Mouse (Mus musculus): ENCODE data around the gene Ap1ar. TPM values are rescaled to one million over a fixed set of nuclear protein-coding genes. Genes with fewer than 3 reads are reported as not detected.
"Not testable (repeated sequence)": the region's sequence is repeated elsewhere in the genome, so short reads cannot be mapped to it uniquely, and the experiment has no call there.

Gene Ap1ar
- total RNA-seq, 2 experiments from 2014 or later = 77.7 to 81.5 TPM

DNA sequence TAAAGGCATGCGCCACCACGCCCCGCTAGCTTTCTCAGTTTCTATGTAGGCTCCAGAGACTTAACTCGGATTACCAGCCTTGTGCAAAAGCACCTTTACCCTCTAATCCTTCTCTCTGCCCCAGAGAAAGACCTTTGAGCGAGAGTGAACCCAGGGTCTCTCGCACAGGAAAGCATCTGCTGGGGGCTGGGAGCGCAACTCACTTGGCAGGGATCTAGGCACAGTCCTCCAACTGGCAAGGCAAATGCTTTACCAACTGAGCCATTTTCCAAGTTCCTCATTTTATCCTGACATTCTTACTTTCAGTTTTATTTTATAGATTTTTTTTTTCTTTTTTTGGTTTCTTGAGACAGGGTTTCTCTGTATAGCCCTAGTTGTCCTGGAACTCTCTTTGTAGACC is 44.3 kb downstream of the Ap1ar start:
- DNase-seq = no peak

DNA sequence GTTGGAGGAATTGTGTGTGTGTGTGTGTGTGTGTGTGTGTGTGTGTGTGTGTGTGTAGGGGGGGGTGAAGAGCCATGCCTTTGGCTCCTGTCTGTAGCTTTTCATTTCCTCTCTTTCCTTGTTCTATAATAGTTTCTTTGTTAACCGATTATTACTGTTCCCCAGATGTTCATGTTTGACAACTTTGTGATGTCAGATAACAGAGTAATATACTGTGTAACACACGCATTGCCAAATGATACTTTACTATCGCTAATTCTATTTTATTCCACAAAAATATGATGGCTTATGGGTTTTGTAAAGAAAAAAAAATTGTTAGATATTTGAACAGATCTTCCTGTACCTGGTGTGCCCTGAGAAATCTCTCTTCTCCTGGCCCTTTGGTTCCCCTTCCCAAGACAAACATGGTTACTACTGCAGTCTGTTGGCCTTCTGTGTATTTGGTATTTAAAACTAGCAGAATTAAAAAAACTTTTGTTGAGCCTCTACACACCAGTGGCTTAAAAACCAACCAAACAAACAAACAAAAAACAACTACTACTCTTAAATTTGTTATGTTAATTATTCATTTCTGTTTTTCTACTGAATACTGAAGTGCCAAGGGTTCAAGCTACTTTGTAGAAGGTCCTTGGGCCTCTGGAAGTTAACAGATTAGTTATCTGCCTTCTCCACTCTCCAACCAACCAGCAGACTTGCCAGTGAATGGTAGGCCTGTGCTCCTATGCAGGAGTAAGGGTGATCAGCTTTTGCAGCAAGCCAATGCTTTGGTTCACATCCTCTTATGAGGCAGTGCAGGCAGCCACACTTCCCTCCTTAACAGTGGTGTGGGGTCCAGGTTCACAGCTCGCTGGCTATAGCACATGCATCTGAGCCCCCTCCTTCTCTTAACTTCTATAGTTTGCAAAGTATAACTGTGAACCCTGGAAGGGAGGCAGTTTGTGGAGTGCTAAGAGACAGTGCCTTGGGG is 45.4 kb downstream of the Ap1ar start:
- DNase-seq = no peak

DNA sequence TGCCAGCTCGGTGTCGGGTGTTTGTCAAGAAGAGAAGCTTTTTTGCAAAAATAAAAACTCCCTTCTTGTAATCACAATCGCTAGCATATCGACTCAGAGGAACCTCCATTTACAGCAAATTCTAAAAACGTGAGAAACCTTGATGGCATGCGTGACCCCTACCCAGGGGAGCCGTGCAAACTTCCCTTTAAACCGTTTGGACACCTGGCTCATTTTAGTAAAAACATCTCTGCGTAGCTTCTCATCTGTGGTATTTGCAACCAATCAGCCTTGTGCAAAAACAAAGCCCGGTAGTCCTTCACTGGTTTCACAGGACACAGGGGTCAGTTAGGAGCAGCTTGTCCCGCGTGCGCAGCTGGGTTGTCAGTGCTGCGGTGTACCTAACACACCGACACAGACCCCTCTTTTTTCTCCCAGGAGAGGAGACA is 46.3 kb downstream of the Ap1ar start:
- DNase-seq = no peak

DNA sequence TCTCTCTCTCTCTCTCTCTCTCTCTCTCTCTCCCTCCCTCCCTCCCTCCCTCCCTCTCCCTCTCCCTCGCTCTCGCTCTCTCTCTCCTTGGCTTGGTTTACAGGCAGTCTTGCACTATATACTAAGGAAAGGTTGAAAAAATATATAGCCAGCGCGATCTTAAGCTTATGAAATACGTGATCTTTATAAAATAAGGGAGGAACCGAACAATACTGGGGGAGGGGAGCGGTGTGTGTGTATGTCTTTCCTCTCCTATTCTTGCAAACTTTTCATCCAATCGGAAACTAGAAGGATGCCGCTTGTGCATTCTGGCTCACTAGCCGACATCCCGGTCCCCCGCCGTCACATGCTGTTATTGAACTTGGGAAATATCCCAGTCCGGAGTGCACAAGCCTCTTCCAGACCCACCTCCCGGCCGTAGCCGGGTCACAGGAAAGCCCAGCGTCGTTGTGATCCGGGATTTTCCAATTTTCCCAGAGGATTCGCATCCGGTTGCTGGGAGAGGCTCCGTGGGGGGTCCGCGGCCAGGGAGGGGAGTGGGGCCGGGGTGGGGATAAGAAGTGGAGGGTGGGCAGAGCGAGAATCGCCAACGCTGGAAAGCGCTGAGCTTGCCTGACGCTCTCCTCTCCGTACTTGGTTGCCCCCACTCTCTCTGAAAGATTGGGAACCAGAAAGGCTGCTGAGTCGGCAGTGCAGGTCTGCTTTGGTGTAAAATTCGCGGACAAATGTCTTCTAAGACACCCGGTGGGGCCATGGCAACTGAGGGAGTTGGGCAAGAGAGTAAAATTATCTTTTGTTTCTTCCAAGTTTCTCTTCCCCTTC is 46.9 kb downstream of the Ap1ar start:
- DNase-seq = no peak

DNA sequence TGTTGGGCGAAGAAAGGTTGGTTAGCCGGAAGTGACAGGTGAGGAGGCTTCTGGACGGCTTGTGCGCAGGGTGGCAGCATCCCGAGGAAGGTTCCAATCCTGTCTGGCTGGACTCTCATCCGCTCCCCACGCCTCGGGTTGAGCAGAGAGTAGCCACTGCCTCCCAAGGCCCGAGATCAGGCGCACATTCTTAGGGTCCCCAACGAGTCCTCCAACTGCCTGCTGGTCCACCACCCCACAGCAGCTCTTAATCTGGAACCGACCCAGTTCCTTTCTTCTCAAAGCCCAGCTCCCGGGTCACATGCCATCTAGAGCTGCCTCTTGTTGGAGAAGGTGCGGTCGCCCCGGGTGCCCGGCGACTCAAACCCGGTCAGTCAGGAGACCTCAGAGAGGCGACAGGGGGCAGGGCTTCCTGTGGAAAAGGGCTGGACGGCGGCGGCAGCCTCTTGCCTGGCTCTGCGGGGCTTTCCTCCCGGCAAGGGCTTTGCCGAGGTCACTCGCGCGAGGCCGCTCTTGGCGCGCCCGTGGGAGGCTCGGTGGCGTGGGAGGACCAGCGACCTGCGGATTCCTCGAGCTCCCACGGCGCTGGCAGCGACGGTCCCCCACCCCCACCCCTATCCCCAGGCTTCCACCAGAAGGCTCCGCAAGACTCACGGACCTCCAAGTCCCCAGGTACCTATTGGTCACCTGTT is 47.7 kb downstream of the Ap1ar start, which contains the start of gene Tifa:
Tifa (plus strand) TSS at position 306 of the 692 bp plus-strand sequence.
- DNase-seq = peak; percentile 35 to 55

DNA sequence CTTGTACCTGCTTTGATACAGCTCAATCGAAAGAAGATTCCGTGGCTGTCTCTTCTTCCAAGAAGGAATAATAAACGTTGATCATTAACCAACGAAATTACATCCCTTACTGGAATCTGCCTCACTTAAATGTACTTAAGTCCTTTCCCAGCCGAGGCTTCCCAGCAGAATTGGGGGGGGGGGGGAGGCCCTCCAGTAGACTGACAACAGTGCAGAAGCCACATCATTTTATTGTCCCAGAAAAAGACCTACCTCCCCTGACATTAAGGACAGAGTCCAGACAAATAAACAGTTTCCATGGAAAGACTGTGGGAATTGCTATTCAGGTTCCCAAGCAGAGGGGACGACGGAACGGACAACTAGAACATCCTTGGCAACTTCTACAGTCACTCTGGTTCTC is 48.4 kb downstream of the Ap1ar start:
- no peak for DNase-seq

DNA sequence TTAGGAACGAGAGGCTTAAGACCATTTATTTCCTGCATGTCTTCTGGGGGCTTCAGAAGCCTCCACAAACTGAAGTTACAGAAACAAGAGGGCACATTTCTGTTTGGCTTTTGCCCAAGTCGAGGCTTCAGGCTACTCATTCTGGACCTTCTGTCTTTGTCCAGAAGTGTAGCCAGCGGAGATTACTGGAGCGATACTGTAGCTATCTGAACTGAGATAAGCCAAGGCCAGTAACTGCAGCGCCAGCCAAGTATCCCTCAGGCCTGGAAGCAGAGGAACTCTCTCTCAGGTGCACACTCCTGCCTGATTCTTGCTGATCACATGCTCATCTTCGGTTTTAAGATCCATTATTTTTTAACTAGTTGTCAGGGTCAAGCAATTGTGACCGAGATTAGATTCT is 49.3 kb downstream of the Ap1ar start:
- DNase-seq = no peak

DNA sequence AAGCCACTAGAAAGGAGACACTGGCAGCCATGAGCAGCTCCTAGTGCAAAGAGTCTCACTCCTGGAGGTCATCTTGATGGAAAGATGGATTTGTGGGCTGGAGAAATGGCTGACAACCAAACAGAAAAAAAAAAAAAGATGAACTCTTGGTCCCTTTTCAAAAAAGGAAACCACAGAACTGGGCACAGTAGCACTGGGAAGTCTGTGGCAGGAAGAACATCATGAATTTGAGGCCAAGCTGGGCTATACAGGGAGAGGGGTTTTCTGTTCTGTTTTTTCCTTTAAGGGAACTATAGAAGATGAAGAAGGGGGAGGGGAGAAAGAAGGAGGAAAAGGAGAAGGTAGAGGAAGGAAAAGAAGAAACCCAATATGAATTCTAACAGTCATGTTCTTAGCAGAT is 50.3 kb downstream of the Ap1ar start:
- no peak for DNase-seq

DNA sequence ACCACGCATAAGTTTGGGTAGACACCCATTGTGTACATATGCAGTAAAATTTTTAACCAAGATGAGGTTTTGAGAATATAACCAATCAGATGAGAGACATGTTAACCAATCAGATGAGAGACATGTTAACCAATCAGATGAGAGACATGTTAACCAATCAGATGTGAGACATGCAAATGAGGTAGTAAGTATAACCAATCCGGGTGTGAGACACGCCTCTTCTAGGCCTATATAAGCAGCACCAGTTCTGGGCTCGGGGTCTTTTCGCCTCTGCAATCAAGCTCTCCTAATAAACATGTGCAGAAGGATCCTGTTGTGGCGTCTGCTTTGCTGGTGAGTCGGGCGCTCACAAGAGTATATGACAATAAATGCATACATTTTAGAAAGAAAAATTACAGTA is 53.6 kb downstream of the Ap1ar start:
- DNase-seq = not testable (repeated sequence)

DNA sequence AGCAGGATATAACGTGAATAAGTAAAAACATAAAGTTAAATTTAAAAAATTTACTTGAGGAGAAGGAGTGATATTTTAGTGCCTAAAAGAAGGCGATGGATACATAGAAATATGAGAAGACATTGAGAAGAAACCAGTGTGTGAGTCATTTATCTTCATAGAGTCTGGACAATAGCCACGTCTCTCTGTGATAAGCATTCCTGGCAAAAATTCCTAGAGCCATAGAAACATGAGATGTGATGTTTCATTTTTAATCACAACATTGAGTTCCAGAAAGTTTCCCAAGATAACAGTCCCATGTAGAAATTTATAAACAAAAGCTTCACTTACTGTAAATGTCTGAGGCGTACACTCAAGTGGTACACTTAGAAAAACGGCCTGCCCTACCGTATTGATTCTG is 54.4 kb downstream of the Ap1ar start:
- no peak for DNase-seq

DNA sequence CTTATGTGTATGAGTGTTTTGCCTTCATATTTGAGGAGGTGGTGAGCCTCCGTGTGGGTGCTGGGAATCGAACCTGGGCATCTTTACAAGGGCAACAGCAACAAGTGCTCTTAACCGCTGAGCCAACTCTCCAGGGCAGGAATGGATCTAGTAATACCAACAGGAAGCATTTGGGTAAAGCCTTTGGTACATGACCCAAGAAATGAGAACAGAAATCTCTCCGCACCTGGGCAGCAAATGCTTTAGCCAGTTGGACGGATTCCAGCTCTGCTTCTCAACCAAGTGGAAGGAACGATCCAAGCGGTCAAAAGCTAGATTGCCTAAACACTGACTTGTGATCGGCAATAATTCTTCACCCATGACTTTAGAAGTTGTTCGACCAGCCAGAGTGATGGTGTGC is 56.4 kb downstream of the Ap1ar start:
- no peak for DNase-seq

DNA sequence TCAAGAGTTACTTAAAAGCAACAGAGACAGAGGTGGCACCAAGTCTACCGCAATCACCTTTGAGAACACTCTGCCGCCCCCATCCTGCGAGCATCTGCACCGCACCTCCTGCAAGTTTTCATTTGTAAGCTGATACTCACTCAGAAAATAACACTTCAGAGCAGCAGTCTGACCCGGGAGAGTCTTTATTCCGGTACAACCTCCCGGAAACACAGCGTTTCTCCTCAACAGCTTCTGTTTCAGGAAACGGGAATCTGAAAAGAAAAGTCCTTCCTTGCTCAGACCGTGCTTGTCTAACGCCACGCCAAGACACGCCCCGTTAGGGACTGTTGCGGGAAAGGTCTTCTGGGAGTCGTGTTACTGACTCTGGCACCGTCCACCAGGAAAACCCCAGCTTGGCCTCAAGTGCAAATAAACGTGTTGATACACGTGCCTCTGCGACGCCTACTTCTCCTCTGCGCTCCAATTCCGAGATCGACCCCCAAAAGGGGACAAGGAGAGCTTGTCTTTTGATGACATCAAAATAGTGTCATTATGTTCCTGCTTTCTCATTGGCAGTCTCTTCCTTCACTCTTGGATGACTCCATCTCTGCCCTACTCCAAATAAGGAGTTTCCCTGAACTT is 57.2 kb downstream of the Ap1ar start, which contains the start of gene Alpk1:
Alpk1 (minus strand) TSS at position 507 of the 624 bp plus-strand sequence.
- DNase-seq = peak; percentile 28 to 53

DNA sequence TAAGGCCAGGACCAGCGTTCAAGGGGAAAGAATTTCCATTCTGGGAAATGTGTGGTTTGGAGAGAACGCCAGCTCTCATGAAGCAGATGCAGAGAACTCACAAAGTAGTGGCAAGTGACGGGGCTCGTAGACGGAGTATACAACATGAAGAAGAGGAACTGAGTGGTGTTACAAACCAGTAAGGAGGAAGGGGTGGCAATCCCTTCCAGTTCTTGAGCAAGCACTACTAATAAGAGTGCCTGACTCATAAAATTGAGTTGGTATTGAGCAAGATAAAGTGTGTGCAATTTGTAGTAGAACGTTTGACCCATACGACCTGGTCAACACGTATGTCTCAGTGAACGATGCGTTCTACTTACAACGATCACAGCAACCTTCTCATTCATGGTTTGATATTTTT is 68.2 kb downstream of the Ap1ar start:
- DNase-seq = no peak

DNA sequence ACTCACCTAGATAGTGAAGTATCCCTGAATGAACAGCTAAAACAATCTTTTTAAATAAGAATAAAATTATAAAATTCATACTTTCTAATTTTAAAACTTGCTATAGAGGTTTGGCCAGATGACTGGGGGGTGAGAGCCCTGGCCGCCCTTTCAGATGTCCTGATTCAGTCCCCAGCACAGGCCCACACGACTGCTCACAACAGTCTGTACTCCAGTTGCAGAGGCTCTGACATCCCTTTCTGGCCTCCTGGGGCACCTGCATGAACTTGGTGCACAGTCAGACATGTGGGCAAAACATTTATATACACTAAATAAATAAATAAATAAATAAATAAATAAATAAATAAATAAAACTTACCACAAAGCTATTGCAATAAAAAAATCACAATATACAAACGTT is 71.4 kb downstream of the Ap1ar start:
- no peak for DNase-seq

DNA sequence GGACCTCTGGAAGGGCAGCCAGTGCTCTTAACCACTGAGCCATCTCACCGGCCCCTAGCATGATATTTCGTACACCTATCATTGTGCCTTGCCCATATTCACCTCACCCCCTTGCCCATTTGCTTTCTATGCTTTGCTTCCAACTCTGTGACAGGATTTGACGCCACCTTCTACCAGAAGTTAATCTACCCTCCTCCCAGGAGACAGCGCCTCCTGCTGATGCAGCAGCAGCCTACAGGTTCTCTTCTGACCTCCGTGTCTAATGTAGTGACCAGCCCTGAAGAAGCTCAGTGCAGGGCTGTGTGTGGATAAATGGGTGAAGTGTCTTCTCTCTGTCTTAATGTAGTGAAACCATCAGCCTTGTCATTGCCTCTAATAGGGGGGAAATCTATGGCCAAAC is 72.8 kb downstream of the Ap1ar start:
- no peak for DNase-seq

DNA sequence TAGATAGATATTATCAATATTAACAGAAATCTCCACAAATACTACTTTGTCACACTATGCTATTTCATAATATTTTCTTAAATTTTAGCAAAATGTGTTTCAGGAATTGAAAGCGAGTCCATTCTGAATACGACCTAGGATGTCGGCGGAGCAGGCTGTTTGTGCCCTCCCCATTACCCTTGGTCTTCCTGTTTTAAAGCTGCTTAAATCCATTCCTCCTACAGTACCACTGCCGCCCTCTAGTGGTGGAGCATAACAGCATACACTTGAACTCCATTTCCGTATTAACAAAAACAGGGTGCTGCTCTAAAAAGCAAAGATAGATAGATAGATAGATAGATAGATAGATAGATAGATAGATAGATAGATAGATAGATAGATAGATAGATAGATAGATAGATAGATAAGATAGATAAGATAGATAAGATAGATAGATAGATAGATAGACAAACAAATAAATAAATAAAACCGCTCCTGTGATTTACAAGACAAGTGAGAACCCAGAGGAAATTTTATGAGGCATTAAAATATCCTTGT is 74.2 kb downstream of the Ap1ar start:
- peak; percentile 56 to 78 for DNase-seq

DNA sequence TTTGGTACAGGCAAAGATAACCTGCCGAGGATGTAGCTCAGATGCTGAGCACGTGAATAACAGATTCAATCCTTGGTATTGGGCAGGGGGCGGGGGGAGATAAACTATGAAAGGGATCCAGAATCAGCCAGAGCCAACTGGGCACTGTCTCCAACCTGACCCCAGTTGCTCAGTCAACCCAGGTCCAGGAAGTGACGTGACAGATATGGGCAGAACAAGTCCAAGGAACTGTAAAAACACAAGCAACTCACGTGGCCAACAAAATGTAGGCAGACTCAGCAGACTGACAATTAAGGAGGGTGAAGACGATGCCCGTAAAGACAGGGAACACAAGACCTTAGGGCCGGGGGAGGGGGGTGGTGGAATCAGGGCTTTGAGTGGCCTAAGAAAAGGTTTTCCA is 74.9 kb downstream of the Ap1ar start:
- DNase-seq = no peak

DNA sequence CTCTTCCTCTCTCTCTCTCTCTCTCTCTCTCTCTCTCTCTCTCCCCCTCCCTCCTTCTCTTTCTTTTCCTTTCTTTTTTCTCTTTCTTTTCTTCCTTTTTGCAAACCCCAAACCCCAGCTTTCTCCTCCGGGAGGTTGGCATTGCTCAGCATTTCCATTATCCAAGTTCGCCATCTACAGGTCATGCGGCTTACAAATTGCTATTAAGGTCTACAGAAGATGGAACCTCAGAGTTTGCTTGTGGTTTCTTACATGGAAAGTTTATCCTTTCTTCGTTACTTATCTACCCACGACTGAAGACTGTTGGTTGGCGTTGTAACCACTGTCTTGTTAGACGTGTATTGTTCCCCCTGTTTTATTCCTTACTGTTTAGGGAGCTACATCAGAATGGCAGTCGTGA is 78.1 kb downstream of the Ap1ar start:
- DNase-seq = peak; percentile 26 to 33

DNA sequence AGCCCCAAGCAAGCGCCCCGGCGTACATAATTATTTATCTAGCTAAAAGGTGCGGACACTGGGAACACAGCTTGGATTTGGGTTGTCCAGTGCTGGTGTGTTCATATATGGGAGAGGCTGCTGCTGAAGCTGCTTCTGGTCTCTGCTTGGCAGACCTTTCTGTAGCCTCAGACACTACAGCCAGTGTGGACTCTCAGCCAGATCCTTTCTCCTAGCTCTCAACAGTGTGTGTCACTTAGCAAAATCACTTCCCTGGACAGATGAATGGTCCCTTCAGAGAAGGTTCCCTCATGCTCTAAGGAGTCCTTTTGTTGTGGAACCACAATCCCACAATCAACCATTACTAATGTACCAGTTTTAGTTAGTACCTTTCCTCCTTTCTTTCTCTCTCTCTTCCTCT is 78.5 kb downstream of the Ap1ar start:
- no peak for DNase-seq

DNA sequence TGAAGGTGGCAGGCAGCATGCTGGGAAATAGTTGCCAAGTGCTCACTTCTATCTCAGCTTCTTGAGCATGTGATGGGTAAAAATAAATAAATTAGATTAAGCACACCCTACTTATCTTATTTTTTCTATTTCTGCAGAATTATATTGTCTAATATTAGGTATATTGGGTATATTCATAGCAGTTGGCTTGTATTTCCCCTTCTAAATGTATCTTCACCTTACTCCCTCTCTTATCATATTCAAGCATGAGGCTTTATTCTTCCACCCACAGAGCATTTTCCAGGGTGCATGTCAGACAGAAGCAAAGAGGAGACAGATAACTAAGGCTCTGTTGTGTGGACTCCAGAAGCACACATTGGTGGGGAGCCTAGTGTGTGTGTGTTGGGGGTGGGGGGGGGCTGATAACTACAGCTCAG is 79.4 kb downstream of the Ap1ar start:
- no peak for DNase-seq

Data from layer of hippocampus, postnatal 36 days (tissue).